16 mouse cellular contexts compared by ENCODE assay signal in the genomic region with DNA sequence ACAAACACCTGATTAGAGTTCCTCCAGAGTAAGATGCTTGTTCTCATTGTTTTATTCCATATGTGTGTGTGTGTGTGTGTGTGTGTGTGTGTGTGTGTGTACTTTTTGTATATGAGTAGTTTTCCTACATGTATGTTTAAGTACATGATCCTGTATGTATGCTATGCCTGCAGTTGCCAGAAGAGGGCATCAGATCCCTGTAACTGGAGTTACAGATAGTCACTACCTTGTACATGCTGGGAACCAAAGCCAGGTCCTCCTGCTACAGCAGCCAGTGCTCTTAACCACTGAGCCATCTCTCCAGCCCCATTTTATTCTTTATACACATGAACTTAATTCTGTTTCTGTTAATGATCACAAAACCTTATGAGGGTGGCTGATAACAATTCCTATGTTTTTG.
DNase-seq lines count a peak whose midpoint lies in the region; ATAC-seq and TF ChIP-seq lines count a peak whose summit lies in the region.
"Had no signal": no experiment of that assay in that cellular context is flagged by ENCODE, and none has a peak within 500 bp of the region (broad histone marks: within the 10 kb centered on the region; RNA-seq: fewer than 3 reads in every experiment).

No protein-coding gene starts in this region.

- H3K4me2 ChIP-seq in kidney, embryonic 15.5 days, result no peak overlapping the region
- no peak overlapping the region for H3K4me2 ChIP-seq in midbrain, postnatal 0 days (ENCODE audit: low read depth, low read length, poor library complexity, severe bottlenecking)
- no peak overlapping the region for H3K4me2 ChIP-seq in midbrain, embryonic 15.5 days
- H3K4me2 ChIP-seq: hindbrain, embryonic 15.5 days; limb, embryonic 12.5 days; midbrain, embryonic 13.5 days; neural tube, embryonic 12.5 days had no signal

- peaks cover 3% of the 10 kb centered on the region; the same call in 1 of the 2 replicates for H3K27me3 ChIP-seq in kidney, embryonic 15.5 days
- no peaks in the 10 kb centered on the region for H3K27me3 ChIP-seq in midbrain, postnatal 0 days (ENCODE audit: insufficient read depth, low read length)
- H3K27me3 ChIP-seq in midbrain, embryonic 15.5 days (replicated peaks), result no peaks in the 10 kb centered on the region
- no peaks in the 10 kb centered on the region for H3K27me3 ChIP-seq in embryonic facial prominence, embryonic 10.5 days (replicated peaks; ENCODE audit: low read depth, poor library complexity, severe bottlenecking)
- H3K27me3 ChIP-seq: hindbrain, embryonic 15.5 days; midbrain, embryonic 13.5 days had no signal

- no peak for ATAC-seq in kidney, embryonic 15.5 days (replicated peaks; ENCODE audit: low FRiP score)
- no peak for ATAC-seq in midbrain, postnatal 0 days (ENCODE audit: low FRiP score)
- ATAC-seq in midbrain, embryonic 15.5 days (replicated peaks), result no peak
- ATAC-seq: midbrain, embryonic 13.5 days had no signal

- peak; percentile 10 to 15 for DNase-seq in kidney, postnatal 4 days
- DNase-seq in midbrain, postnatal 0 days (ENCODE audit: low spot score), result no peak
- peak; percentile 3 for DNase-seq in NIH3T3 (ENCODE audit: low read depth)
- peak; percentile 4 to 5 for DNase-seq in thymus, postnatal 36 days
- no peak for DNase-seq in embryonic facial prominence, embryonic 10.5 days (ENCODE audit: low spot score)
- no peak for DNase-seq in frontal cortex, postnatal 25 days (ENCODE audit: low spot score in 2 of 2)
- DNase-seq: cerebellum, adult 9-10 months; lung, adult 2 months; right cerebral cortex, postnatal 4 days had no signal

- H3K9me3 ChIP-seq in kidney, embryonic 15.5 days (replicated peaks), result no peaks in the 10 kb centered on the region
- H3K9me3 ChIP-seq in midbrain, postnatal 0 days (ENCODE audit: low read length), result no peaks in the 10 kb centered on the region
- no peaks in the 10 kb centered on the region for H3K9me3 ChIP-seq in midbrain, embryonic 15.5 days
- no peaks in the 10 kb centered on the region for H3K9me3 ChIP-seq in embryonic facial prominence, embryonic 10.5 days
- H3K9me3 ChIP-seq: hindbrain, embryonic 15.5 days; limb, embryonic 12.5 days; midbrain, embryonic 13.5 days; neural tube, embryonic 12.5 days had no signal

- H3K36me3 ChIP-seq in kidney, embryonic 15.5 days, result no peaks in the 10 kb centered on the region
- H3K36me3 ChIP-seq in midbrain, postnatal 0 days (ENCODE audit: insufficient read depth, low read length), result no peaks in the 10 kb centered on the region
- no peaks in the 10 kb centered on the region for H3K36me3 ChIP-seq in midbrain, embryonic 15.5 days (replicated peaks)
- H3K36me3 ChIP-seq in embryonic facial prominence, embryonic 10.5 days (replicated peaks), result no peaks in the 10 kb centered on the region
- H3K36me3 ChIP-seq: hindbrain, embryonic 15.5 days; limb, embryonic 12.5 days; midbrain, embryonic 13.5 days; neural tube, embryonic 12.5 days had no signal

- peak; percentile 10; the same call in 1 of the 2 replicates for TF ChIP-seq CTCF in midbrain, postnatal 0 days (IDR thresholded peaks at IDR 0.05)

- no peaks in the 10 kb centered on the region for H3K4me1 ChIP-seq in kidney, embryonic 15.5 days
- no peaks in the 10 kb centered on the region for H3K4me1 ChIP-seq in midbrain, postnatal 0 days (ENCODE audit: insufficient read depth, low read length)
- no peaks in the 10 kb centered on the region for H3K4me1 ChIP-seq in midbrain, embryonic 15.5 days
- H3K4me1 ChIP-seq in embryonic facial prominence, embryonic 10.5 days, result no peaks in the 10 kb centered on the region
- H3K4me1 ChIP-seq: hindbrain, embryonic 15.5 days; limb, embryonic 12.5 days; midbrain, embryonic 13.5 days; neural tube, embryonic 12.5 days had no signal

- no peak overlapping the region for H3K9ac ChIP-seq in kidney, embryonic 15.5 days
- H3K9ac ChIP-seq in midbrain, postnatal 0 days (replicated peaks; ENCODE audit: low read length, poor library complexity, severe bottlenecking), result no peak overlapping the region
- H3K9ac ChIP-seq in midbrain, embryonic 15.5 days, result no peak overlapping the region
- H3K9ac ChIP-seq: hindbrain, embryonic 15.5 days; limb, embryonic 12.5 days; midbrain, embryonic 13.5 days; neural tube, embryonic 12.5 days had no signal

- H3K27ac ChIP-seq in kidney, embryonic 15.5 days, result no peak overlapping the region
- H3K27ac ChIP-seq in midbrain, postnatal 0 days (ENCODE audit: low read depth, low read length), result no peak overlapping the region
- H3K27ac ChIP-seq in midbrain, embryonic 15.5 days, result no peak overlapping the region
- H3K27ac ChIP-seq in embryonic facial prominence, embryonic 10.5 days (replicated peaks), result no peak overlapping the region
- H3K27ac ChIP-seq: hindbrain, embryonic 15.5 days; limb, embryonic 12.5 days; midbrain, embryonic 13.5 days; neural tube, embryonic 12.5 days had no signal

- H3K4me3 ChIP-seq in kidney, embryonic 15.5 days (replicated peaks), result no peak overlapping the region
- H3K4me3 ChIP-seq in midbrain, postnatal 0 days (ENCODE audit: low read depth, low read length), result no peak overlapping the region
- H3K4me3 ChIP-seq in midbrain, embryonic 15.5 days, result no peak overlapping the region
- no peak overlapping the region for H3K4me3 ChIP-seq in embryonic facial prominence, embryonic 10.5 days
- H3K4me3 ChIP-seq: erythroblast, embryonic 14.5 days; hindbrain, embryonic 15.5 days; limb, embryonic 12.5 days; midbrain, embryonic 13.5 days; neural tube, embryonic 12.5 days had no signal

Comparison
In these comparisons a context has a peak if more than half of its experiments do, and no peak if none do; other contexts are left out.
1. DNase-seq: peak in kidney, postnatal 4 days (2 of 2), NIH3T3 (single experiment) and thymus, postnatal 36 days (2 of 2); none in midbrain, postnatal 0 days (single experiment), embryonic facial prominence, embryonic 10.5 days (single experiment) and frontal cortex, postnatal 25 days (0 of 2).